Mouse (Mus musculus) liver, embryonic 11.5 days (tissue): ENCODE measurements around the gene Smad9. TPM values are rescaled to one million over a fixed set of nuclear protein-coding genes. Genes with fewer than 3 reads are reported as not detected.

Experiments used
- ATAC-seq: fragments of 200-750 bp; cut with Nextera tagmentation; replicated peaks from 2 replicates; pipeline ENCODE4 v1.8.0; 2017; ENCODE audit warnings: moderate number of reproducible peaks, mild to moderate bottlenecking, moderate TSS enrichment, moderate library complexity; ENCODE audit not compliant: low FRiP score
- DNase-seq: peaks from one replicate; pipeline ENCODE4 v3.0.0-alpha.2; 2017; ENCODE audit warnings: low spot score
- H3K27ac ChIP-seq: fragments of 300-500 bp; sonication (generic); 2 replicates; pipeline ENCODE4 v1.5.1; 2014; ENCODE audit warnings: mild to moderate bottlenecking, low read depth, low read length, control low read depth
- H3K27me3 ChIP-seq: fragments of 300-500 bp; sonication (generic); replicated peaks from 2 replicates; pipeline ENCODE4 v1.6.1; 2014; ENCODE audit warnings: low read length, mixed read lengths; ENCODE audit not compliant: control insufficient read depth, insufficient read depth
- H3K36me3 ChIP-seq: fragments of 300-500 bp; sonication (generic); 2 replicates; pipeline ENCODE4 v1.6.1; 2014; ENCODE audit warnings: mild to moderate bottlenecking, low read length, moderate library complexity, mixed read lengths; ENCODE audit not compliant: control insufficient read depth, insufficient read depth
- H3K4me1 ChIP-seq: fragments of 300-500 bp; sonication (generic); replicated peaks from 2 replicates; pipeline ENCODE4 v1.6.1; 2014; ENCODE audit warnings: low read length, mixed read lengths; ENCODE audit not compliant: control insufficient read depth, insufficient read depth
- H3K4me2 ChIP-seq: fragments of 300-500 bp; sonication (generic); 2 replicates; pipeline ENCODE4 v1.6.1; 2014; ENCODE audit warnings: mild to moderate bottlenecking, control low read depth, moderate library complexity
- H3K4me3 ChIP-seq: fragments of 300-500 bp; sonication (generic); 2 replicates; pipeline ENCODE4 v1.5.1; 2014; ENCODE audit warnings: low read depth, low read length, control low read depth
- H3K9ac ChIP-seq: fragments of 300-500 bp; sonication (generic); 2 replicates; pipeline ENCODE4 v1.6.1; 2014; ENCODE audit warnings: low read depth, low read length, control low read depth
- H3K9me3 ChIP-seq: fragments of 300-500 bp; sonication (generic); 2 replicates; pipeline ENCODE4 v1.6.1; 2016; ENCODE audit warnings: low read length, inconsistent platforms, mixed read lengths; ENCODE audit not compliant: control insufficient read depth
- WGBS: fragments of 180-500 bp; shearing (Covaris S2); extraction: QIAGEN DNeasy Blood & Tissue Kit; methylation state at CpG from one replicate; pipeline ENCODE4 v1.1.7; 2014; 5-methylcytosine and 5-hydroxymethylcytosine counted together
- polyA plus RNA-seq: library from polyadenylated mRNA; unstranded; fragments of >200 nt; fragmentation: Nextera tagmentation; extraction: Ambion mirVana; gene quantifications from 2 replicates; pipeline ENCODE4 v1.2.1, GENCODE M21; 2014

Smad9 gene
- polyA plus RNA-seq, 1 experiment from 2014 or later: 0.66 TPM

DNA sequence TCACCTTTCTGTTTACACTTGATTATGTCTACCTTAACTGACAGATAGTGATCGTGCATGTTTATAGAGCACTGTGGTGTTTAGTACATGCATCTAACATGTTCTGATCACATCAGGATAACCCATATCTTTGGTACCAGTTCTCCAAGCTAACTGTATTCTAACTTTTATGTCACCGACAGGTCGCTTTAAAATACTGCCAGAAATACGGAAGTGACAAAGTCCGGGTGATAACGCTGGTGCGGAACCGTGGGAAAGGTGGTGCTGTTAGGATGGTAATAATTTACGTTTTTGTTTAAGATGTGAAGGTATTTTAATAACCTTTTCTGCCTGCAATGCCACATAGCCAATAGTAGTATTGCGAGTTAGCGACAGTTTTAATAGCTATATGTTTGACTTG, 13.4 kb upstream of the Smad9 start:
- DNase-seq (no peak), ATAC-seq (no peak)
- no peak overlapping the region for H3K4me3 ChIP-seq
- H3K36me3 ChIP-seq: peaks cover 56% of the 10 kb centered on the region
- no peak overlapping the region for H3K27ac ChIP-seq
- H3K9ac ChIP-seq: no peak overlapping the region
- WGBS: 96% methylated on average over 11 of the region's 11 CpGs
- H3K27me3 ChIP-seq: no peaks in the 10 kb centered on the region
- H3K9me3 ChIP-seq: no peaks in the 10 kb centered on the region
- no peaks in the 10 kb centered on the region for H3K4me1 ChIP-seq
- H3K4me2 ChIP-seq: no peak overlapping the region

DNA sequence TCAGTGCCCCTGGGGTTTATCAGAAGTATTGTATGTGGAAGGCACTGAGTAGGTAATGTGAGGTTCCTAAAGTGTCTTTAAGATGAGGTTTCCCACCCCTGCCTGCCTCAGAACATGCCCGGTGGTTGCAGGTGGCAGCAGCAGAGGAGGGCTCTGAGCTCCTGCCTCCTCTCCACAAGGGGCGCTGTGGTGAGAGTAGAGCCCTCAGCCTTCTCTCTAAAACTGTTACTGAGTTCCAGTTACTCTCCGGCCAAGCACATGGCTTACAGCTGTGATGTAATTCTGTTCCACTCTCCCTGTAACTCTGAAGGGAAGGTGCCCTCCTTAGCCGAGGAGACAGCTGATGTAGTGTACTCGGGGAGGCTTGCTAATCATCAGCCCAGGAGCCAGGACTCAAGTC, 9.6 kb upstream of the Smad9 start:
- DNase-seq: no peak
- Histone ChIP-seq H3K4me1 (no peaks in the 10 kb centered on the region), H3K4me3 (no peak overlapping the region), H3K27ac (no peak overlapping the region), H3K27me3 (no peaks in the 10 kb centered on the region), H3K9me3 (no peaks in the 10 kb centered on the region), H3K9ac (no peak overlapping the region), H3K36me3 (peaks cover 72% of the 10 kb centered on the region), H3K4me2 (no peak overlapping the region)
- ATAC-seq: no peak
- WGBS: 65% methylated on average over 5 of the region's 5 CpGs

DNA sequence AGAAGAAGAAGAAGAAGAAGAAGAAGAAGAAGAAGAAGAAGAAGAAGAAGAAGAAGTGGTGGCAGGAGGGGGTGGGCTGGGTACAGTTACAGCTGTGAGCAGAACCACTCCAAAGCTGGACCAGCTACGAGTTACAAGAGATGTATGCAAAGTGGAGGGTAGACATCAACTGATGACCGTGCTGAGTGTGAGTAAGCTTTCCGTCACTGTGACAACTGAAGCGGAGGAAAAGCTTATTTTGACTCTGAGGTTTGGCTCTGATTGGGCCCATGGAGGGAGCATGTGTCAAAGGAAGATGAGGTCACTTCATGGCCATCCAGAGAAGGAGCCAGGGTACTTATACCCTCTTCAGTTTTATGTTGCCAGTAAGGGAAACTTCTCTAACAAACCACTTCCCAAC, 2.0 kb upstream of the Smad9 start:
- Histone ChIP-seq H3K9ac (no peak overlapping the region), H3K27ac (no peak overlapping the region), H3K9me3 (no peaks in the 10 kb centered on the region), H3K4me2 (no peak overlapping the region), H3K4me3 (no peak overlapping the region), H3K36me3 (peaks cover 20% of the 10 kb centered on the region), H3K4me1 (no peaks in the 10 kb centered on the region; the same call in 1 of the 2 replicates), H3K27me3 (peaks cover 21% of the 10 kb centered on the region)
- DNase-seq (no peak), ATAC-seq (no peak)
- WGBS: 72% methylated on average over 4 of the region's 4 CpGs

DNA sequence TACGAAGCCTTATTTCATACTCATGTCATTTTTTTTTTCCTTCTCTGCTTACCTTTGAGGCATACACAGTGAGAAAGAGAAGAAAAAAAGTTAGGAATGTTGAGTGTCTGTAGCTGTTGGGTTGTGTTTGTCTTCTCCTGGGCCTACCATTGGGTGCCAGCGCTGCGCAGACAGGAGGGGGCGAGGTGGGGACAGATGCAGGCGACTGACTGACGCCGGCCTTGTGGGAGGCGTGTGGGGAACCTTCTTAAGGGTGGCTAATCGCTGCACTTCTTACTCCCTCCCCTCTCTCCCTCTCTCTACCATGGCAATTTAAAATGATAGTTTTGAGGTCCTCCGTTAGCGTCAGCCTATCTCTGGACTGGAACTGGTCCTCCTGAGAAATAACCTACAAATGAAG, 676 bp downstream of the Smad9 start:
- ATAC-seq (no peak), DNase-seq (no peak)
- Histone ChIP-seq H3K27ac (no peak overlapping the region), H3K9me3 (no peaks in the 10 kb centered on the region), H3K9ac (no peak overlapping the region; the same call in 1 of the 2 replicates), H3K4me2 (peak overlapping the region; percentile 85), H3K36me3 (no peaks in the 10 kb centered on the region), H3K4me1 (peaks cover 2% of the 10 kb centered on the region), H3K27me3 (peaks cover 21% of the 10 kb centered on the region), H3K4me3 (peak overlapping the region; percentile 61)
- 7% methylated on average over 11 of the region's 11 CpGs for WGBS

DNA sequence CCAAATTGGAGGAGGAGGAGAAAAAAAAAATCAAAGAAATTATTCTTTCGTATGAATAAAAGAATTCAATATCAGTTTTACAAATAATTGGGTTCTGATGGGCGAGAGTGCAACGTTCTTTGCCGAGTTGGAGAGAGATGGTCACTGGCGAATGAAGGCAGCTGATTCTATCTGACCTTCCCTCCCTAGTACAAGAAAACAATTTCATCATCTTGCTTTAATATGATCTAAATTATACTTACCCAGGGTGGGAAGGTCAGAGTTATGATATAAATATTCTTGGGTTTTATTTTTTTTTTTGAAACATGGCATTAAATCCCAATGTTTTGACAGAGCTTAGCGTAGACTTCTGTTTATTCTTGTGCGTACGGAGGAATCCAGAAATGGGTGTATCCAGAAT, 2.1 kb downstream of the Smad9 start:
- no peak for DNase-seq
- Histone ChIP-seq H3K4me1 (peaks cover 5% of the 10 kb centered on the region), H3K4me2 (no peak overlapping the region), H3K36me3 (no peaks in the 10 kb centered on the region), H3K27me3 (peaks cover 21% of the 10 kb centered on the region), H3K9ac (no peak overlapping the region), H3K9me3 (0 out of 2 replicates have a peak, but pooled peaks cover 2% of the 10 kb centered on the region), H3K27ac (no peak overlapping the region), H3K4me3 (no peak overlapping the region)
- ATAC-seq: no peak
- 85% methylated on average over 8 of the region's 8 CpGs for WGBS

DNA sequence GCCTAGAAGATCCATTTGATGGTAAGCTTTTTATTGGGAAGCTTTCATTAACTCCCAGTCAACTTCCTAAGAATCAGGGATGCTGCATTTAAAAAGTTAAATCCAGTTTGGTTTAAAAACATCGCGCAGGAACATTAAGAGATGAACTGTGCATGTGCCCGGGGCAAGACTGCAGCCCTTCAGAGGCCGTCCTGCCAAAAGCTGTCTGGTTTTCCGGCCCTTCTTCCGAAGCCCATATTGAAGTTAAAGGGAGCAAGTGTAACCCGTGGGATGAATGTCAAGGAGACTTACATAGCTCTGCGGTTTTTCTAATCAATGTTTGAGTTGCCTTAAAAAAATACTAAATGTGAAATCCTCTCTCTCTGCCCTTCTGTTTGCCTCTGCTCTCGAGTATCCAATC, 3.8 kb downstream of the Smad9 start:
- 0 out of 2 replicates have a peak, but pooled peaks cover 3% of the 10 kb centered on the region for H3K9me3 ChIP-seq
- ATAC-seq: no peak
- peaks cover 5% of the 10 kb centered on the region for H3K4me1 ChIP-seq
- H3K9ac ChIP-seq: no peak overlapping the region
- no peak overlapping the region for H3K27ac ChIP-seq
- no peak overlapping the region for H3K4me2 ChIP-seq
- no peak for DNase-seq
- H3K4me3 ChIP-seq: no peak overlapping the region
- peaks cover 19% of the 10 kb centered on the region for H3K27me3 ChIP-seq
- 73% methylated on average over 9 of the region's 9 CpGs for WGBS
- H3K36me3 ChIP-seq: no peaks in the 10 kb centered on the region

DNA sequence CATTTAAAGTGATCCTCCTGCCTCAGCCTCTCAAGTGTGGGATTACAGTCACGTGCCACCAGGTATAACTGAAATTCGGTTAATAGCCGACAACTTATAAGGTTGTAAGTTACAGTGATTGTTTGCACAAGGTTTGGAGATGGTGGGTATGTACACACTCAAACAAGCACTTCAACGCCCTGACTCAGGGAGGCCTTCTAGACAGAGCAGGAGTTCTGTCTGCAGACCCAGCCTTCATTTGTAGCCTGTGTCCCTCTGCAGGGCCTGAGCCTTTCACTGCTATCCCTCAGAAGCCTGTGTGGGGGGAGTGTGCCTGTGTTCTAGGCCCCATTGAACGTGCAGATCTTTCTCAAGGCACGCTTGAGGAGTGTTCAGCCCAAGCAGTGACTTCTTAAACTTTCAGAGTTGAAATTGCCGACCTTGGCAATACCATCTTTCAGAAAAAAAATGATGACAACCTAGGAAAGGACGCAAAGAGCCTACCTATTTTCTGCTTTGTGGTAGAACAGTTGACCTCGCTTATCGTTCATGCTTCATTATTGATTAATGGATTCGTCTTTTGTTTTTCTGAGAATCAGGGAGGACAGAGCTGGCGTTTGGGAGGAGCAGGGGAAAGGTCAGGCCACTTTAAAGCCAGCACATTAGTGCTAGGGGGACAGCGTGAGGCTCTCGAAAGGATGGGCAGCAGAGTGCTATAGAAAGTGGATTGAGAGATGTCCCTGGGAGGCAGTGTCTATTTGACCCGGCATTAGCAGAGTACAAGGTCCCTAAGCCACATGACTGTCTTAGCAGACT, 5.1 kb downstream of the Smad9 start:
- Histone ChIP-seq H3K27ac (no peak overlapping the region), H3K9ac (no peak overlapping the region), H3K4me2 (no peak overlapping the region), H3K27me3 (peaks cover 10% of the 10 kb centered on the region), H3K4me3 (no peak overlapping the region), H3K9me3 (0 out of 2 replicates have a peak, but pooled peaks cover 3% of the 10 kb centered on the region), H3K4me1 (peaks cover 5% of the 10 kb centered on the region), H3K36me3 (no peaks in the 10 kb centered on the region)
- DNase-seq (no peak), ATAC-seq (no peak)
- 59% methylated on average over 15 of the region's 15 CpGs for WGBS

DNA sequence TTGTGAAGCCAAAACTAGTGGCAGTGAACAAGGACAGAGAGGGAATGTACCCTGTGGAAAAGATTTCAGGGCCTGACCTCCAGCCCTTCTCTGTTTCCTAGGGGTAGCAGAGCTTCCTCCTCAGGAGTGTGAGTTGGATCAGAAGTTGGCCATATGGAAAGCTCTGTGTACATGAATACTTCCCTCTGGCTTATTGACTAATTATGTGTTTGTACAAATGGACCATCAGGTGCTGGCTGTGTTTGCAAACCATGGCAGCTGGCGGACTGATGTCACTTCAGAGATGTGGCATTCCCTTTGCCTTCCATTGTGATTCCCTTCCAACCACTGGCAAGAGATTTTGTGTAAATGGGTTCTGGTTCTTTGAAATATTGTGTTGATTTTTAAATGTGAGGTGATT, 5.9 kb downstream of the Smad9 start:
- H3K4me2 ChIP-seq: no peak overlapping the region
- no peak for DNase-seq
- no peaks in the 10 kb centered on the region for H3K36me3 ChIP-seq
- H3K4me1 ChIP-seq: peaks cover 5% of the 10 kb centered on the region; the same call in 1 of the 2 replicates
- H3K27me3 ChIP-seq: peaks cover 2% of the 10 kb centered on the region; the same call in 1 of the 2 replicates
- 80% methylated on average over 1 of the region's 1 CpGs for WGBS
- H3K27ac ChIP-seq: no peak overlapping the region
- H3K9me3 ChIP-seq: 0 out of 2 replicates have a peak, but pooled peaks cover 3% of the 10 kb centered on the region
- no peak overlapping the region for H3K4me3 ChIP-seq
- no peak overlapping the region for H3K9ac ChIP-seq
- no peak for ATAC-seq

DNA sequence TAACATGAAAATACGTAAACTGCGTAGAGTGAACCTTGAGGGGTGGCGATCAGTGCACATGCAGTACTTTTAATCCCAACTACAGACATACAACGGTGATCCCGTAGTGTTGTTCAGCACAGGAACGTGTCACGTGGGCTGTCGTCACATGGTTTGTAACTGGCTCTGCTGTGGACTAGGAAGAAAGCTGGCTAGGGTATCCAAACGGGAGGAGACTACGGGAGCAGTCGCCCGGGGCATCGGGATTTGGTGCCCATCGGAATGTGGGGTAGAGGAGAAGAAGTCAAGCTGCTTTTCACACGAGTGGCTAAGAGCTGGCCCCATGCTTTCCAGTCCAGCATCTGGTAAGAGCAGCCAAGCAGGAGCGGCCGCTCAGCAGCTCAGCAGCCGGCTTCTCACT, 9.0 kb downstream of the Smad9 start:
- Histone ChIP-seq H3K36me3 (no peaks in the 10 kb centered on the region), H3K4me2 (no peak overlapping the region), H3K27ac (no peak overlapping the region), H3K27me3 (no peaks in the 10 kb centered on the region), H3K4me1 (peaks cover 5% of the 10 kb centered on the region; the same call in 1 of the 2 replicates), H3K9ac (no peak overlapping the region), H3K9me3 (0 out of 2 replicates have a peak, but pooled peaks cover 3% of the 10 kb centered on the region), H3K4me3 (no peak overlapping the region)
- 73% methylated on average over 18 of the region's 18 CpGs for WGBS
- ATAC-seq (no peak), DNase-seq (no peak)
